Mouse (Mus musculus) embryonic facial prominence, embryonic 10.5 days (tissue): ENCODE data around the gene Dclk3. TPM values are rescaled to one million over a fixed set of nuclear protein-coding genes. Genes with fewer than 3 reads are reported as not detected.

Experiments
- DNase-seq: peaks from one replicate; pipeline ENCODE4 v3.0.0-alpha.2; 2017; ENCODE audit warnings: low spot score
- H3K27ac ChIP-seq: fragments of 300-500 bp; sonication (generic); replicated peaks from 2 replicates; pipeline ENCODE4 v1.5.1; 2016; ENCODE audit warnings: mild to moderate bottlenecking
- H3K27me3 ChIP-seq: fragments of 300-500 bp; sonication (generic); replicated peaks from 2 replicates; pipeline ENCODE4 v1.6.1; 2016; ENCODE audit warnings: low read depth, mild to moderate bottlenecking; ENCODE audit not compliant: poor library complexity, severe bottlenecking
- H3K36me3 ChIP-seq: fragments of 300-500 bp; sonication (generic); replicated peaks from 2 replicates; pipeline ENCODE4 v1.6.1; 2016; ENCODE audit warnings: mild to moderate bottlenecking, moderate library complexity
- H3K4me1 ChIP-seq: fragments of 300-500 bp; sonication (generic); 2 replicates; pipeline ENCODE4 v1.6.1; 2016
- H3K4me3 ChIP-seq: fragments of 300-500 bp; sonication (generic); 2 replicates; pipeline ENCODE4 v1.5.1; 2016; ENCODE audit warnings: mild to moderate bottlenecking, moderate library complexity
- H3K9me3 ChIP-seq: fragments of 300-500 bp; sonication (generic); 2 replicates; pipeline ENCODE4 v1.6.1; 2016; ENCODE audit warnings: mild to moderate bottlenecking
- WGBS: fragments of 180-500 bp; shearing (Covaris S2); methylation state at CpG from one replicate; pipeline ENCODE4 v1.1.7; 2016; 5-methylcytosine and 5-hydroxymethylcytosine counted together
- polyA plus RNA-seq: library from polyadenylated mRNA; unstranded; fragments of >200 nt; fragmentation: Nextera tagmentation; extraction: Ambion mirVana; gene quantifications from 2 replicates; pipeline ENCODE4 v1.2.1, GENCODE M21; 2016

The Dclk3 gene
- polyA plus RNA-seq, 1 experiment from 2014 or later = 0.64 TPM

DNA sequence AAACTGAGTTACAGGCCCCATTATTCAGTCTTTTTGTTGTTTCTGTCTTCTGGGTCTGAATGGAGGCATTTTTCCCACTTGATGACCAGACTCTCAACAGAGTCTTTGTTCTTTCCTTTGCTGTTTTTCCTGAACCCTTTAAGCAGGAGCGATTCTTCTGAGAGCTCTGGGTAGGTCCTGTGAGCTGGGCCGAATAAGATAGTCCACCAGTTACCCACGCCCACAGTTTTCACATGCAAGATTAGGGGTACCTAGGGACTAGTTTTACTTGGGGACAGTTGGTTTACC is 35.5 kb downstream of the Dclk3 start:
- Histone ChIP-seq H3K9me3 (no peaks in the 10 kb centered on the region), H3K27me3 (no peaks in the 10 kb centered on the region), H3K4me1 (peaks cover 19% of the 10 kb centered on the region), H3K4me3 (no peak overlapping the region), H3K36me3 (no peaks in the 10 kb centered on the region), H3K27ac (no peak overlapping the region; the same call in 1 of the 2 replicates)
- DNase-seq = no peak
- WGBS = 37% methylated on average over 3 of the region's 3 CpGs

- Histone ChIP-seq H3K27ac (no peak overlapping the region), H3K4me3 (no peak overlapping the region), H3K36me3 (no peaks in the 10 kb centered on the region), H3K9me3 (no peaks in the 10 kb centered on the region), H3K4me1 (peaks cover 19% of the 10 kb centered on the region), H3K27me3 (no peaks in the 10 kb centered on the region)
- DNase-seq = no peak
- 95% methylated on average over 3 of the region's 3 CpGs for WGBS
These were observed 36.4 kb downstream of the Dclk3 start for GRCm38 (mm10) chr9:111475281-111475680.

- Histone ChIP-seq H3K36me3 (no peaks in the 10 kb centered on the region), H3K27me3 (no peaks in the 10 kb centered on the region), H3K27ac (no peak overlapping the region), H3K9me3 (no peaks in the 10 kb centered on the region), H3K4me1 (peaks cover 19% of the 10 kb centered on the region), H3K4me3 (no peak overlapping the region)
- no peak for DNase-seq
- WGBS = 77% methylated on average over 4 of the region's 4 CpGs
These were observed 37.1 kb downstream of the Dclk3 start for GRCm38 (mm10) chr9:111475973-111476372.

GRCm38 (mm10) chr9:111476479-111477016 is 37.7 kb downstream of the Dclk3 start:
- Histone ChIP-seq H3K4me1 (peaks cover 19% of the 10 kb centered on the region), H3K27me3 (no peaks in the 10 kb centered on the region), H3K36me3 (no peaks in the 10 kb centered on the region), H3K4me3 (no peak overlapping the region), H3K9me3 (no peaks in the 10 kb centered on the region), H3K27ac (no peak overlapping the region)
- WGBS = 79% methylated on average over 6 of the region's 6 CpGs
- no peak for DNase-seq

DNA sequence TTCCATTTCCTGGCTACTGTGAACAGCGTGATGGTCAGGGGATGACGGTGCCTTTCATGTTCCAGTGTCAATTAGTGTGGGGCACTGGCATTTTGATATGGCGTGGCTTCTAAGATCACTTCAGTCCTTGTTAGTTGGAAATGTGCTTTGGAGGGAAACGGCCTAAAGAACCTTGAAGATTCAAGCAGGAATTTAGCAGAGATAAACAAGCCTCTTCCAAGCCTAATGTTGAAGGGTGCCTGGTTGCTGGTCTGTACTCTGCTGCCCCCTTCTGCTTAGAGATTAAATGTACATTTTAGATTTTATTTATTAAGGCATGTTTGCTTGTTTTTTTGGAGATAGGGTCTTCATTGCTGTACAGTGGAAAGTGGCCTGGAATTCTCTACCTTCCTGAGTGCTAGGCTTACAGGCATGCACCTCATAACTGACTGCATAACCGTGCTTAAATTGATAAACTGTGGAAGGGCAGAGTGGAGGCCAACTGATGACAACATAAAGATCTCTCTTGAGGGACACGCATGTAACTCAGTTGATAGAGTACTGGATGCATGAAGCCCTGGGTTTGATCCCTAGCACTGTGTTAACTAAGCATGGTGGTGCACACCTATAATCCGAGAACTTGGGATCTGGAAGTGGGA is 40.1 kb downstream of the Dclk3 start:
- 69% methylated on average over 7 of the region's 7 CpGs for WGBS
- H3K4me1 ChIP-seq = peaks cover 13% of the 10 kb centered on the region
- DNase-seq = no peak
- H3K9me3 ChIP-seq = no peaks in the 10 kb centered on the region
- H3K27ac ChIP-seq = no peak overlapping the region
- no peaks in the 10 kb centered on the region for H3K27me3 ChIP-seq
- H3K4me3 ChIP-seq = no peak overlapping the region
- H3K36me3 ChIP-seq = no peaks in the 10 kb centered on the region

- Histone ChIP-seq H3K4me3 (no peak overlapping the region), H3K9me3 (no peaks in the 10 kb centered on the region), H3K4me1 (peaks cover 6% of the 10 kb centered on the region), H3K36me3 (no peaks in the 10 kb centered on the region), H3K27me3 (no peaks in the 10 kb centered on the region), H3K27ac (no peak overlapping the region)
- 94% methylated on average over 3 of the region's 3 CpGs for WGBS
- DNase-seq = no peak
These were observed 42.1 kb downstream of the Dclk3 start for GRCm38 (mm10) chr9:111481011-111481410.

GRCm38 (mm10) chr9:111486645-111487477 is 48.0 kb downstream of the Dclk3 start:
- peak; percentile 39 for DNase-seq
- no peaks in the 10 kb centered on the region for H3K36me3 ChIP-seq
- H3K9me3 ChIP-seq = no peaks in the 10 kb centered on the region
- WGBS = 48% methylated on average over 10 of the region's 10 CpGs
- peaks cover 25% of the 10 kb centered on the region for H3K27me3 ChIP-seq
- no peak overlapping the region for H3K4me3 ChIP-seq
- H3K4me1 ChIP-seq = peaks cover 9% of the 10 kb centered on the region
- 0 out of 2 replicates have a peak overlapping the region, but pooled peaks have one; percentile 2 for H3K27ac ChIP-seq

DNA sequence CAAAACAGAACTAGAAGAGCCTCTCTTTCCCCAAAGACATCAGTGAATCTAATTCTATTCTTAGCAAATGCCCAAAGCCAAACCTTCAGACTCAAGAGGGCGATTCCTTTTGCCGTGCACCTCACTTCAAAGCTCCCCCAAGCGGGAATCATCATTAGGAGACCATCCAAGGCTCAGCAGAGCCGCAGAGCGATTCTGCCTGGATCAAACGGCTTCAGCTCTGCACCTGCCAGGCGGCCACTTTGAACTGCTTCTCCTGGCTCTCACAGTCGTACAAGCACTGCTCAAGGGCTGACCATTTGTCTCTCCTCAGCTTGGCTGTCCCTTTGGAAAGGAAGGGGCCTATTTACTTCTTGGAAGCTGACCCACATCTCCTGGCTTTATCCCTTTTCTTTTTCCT is 51.7 kb downstream of the Dclk3 start:
- DNase-seq = no peak
- peaks cover 25% of the 10 kb centered on the region for H3K27me3 ChIP-seq
- H3K4me1 ChIP-seq = peaks cover 18% of the 10 kb centered on the region
- H3K36me3 ChIP-seq = no peaks in the 10 kb centered on the region
- 47% methylated on average over 8 of the region's 8 CpGs for WGBS
- H3K27ac ChIP-seq = no peak overlapping the region
- H3K9me3 ChIP-seq = no peaks in the 10 kb centered on the region
- H3K4me3 ChIP-seq = no peak overlapping the region

DNA sequence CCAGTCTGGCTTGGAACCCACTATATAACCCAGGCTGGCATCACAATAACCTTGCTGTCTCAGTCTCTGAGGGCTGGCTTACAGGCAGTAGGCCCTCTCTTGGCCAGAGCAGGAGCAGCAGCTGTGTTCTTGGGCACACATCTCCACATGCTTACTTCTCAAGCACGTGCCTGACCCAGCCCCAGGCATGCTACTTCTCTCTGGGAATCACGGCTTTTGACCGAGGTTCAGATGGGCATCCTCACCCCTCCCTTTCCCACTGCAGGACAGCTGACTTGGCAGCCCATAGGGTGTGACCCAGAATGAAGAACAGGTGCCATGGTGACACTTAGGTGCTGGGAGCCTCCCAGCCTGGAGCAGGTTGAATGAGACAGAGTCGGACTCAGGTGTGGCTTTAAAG is 52.4 kb downstream of the Dclk3 start:
- WGBS = 56% methylated on average over 4 of the region's 4 CpGs
- Histone ChIP-seq H3K9me3 (no peaks in the 10 kb centered on the region), H3K27me3 (peaks cover 25% of the 10 kb centered on the region)

GRCm38 (mm10) chr9:111493490-111493889 is 54.6 kb downstream of the Dclk3 start:
- Histone ChIP-seq H3K4me3 (no peak overlapping the region), H3K27ac (no peak overlapping the region), H3K4me1 (peaks cover 8% of the 10 kb centered on the region), H3K9me3 (no peaks in the 10 kb centered on the region), H3K36me3 (no peaks in the 10 kb centered on the region), H3K27me3 (peaks cover 10% of the 10 kb centered on the region)
- 45% methylated on average over 5 of the region's 5 CpGs for WGBS
- DNase-seq = no peak

More for the DNA sequence above, 52.4 kb downstream of the Dclk3 start:
- Histone ChIP-seq H3K4me1 (peaks cover 18% of the 10 kb centered on the region), H3K36me3 (no peaks in the 10 kb centered on the region), H3K4me3 (no peak overlapping the region), H3K27ac (no peak overlapping the region)
- DNase-seq = no peak

GRCm38 (mm10) chr9:111495561-111495960 is 56.7 kb downstream of the Dclk3 start:
- 1% methylated on average over 5 of the region's 5 CpGs for WGBS
- peaks cover 8% of the 10 kb centered on the region for H3K4me1 ChIP-seq
- no peak overlapping the region for H3K4me3 ChIP-seq

GRCm38 (mm10) chr9:111497074-111497811 is 58.4 kb downstream of the Dclk3 start:
- Histone ChIP-seq H3K36me3 (no peaks in the 10 kb centered on the region), H3K9me3 (no peaks in the 10 kb centered on the region), H3K27ac (no peak overlapping the region), H3K4me1 (peaks cover 8% of the 10 kb centered on the region), H3K4me3 (no peak overlapping the region), H3K27me3 (no peaks in the 10 kb centered on the region)
- DNase-seq = peak; percentile 82
- WGBS = 36% methylated on average over 9 of the region's 9 CpGs

More at GRCm38 (mm10) chr9:111495561-111495960, 56.7 kb downstream of the Dclk3 start:
- peak; percentile 80 for DNase-seq
- Histone ChIP-seq H3K36me3 (no peaks in the 10 kb centered on the region), H3K27ac (no peak overlapping the region), H3K9me3 (no peaks in the 10 kb centered on the region), H3K27me3 (peaks cover 10% of the 10 kb centered on the region)
